Mouse (Mus musculus) kidney, embryonic 15.5 days (tissue): ENCODE data around the gene Kmt5a. TPM values are rescaled to one million over a fixed set of nuclear protein-coding genes. Genes with fewer than 3 reads are reported as not detected.
"Not testable (repeated sequence)": the region's sequence is repeated elsewhere in the genome, so short reads cannot be mapped to it uniquely, and the experiment has no call there.

Experiments
- ATAC-seq: fragments of 200-750 bp; cut with Nextera tagmentation; replicated peaks from 2 replicates; pipeline ENCODE4 v1.8.0; 2017; ENCODE audit warnings: moderate TSS enrichment; ENCODE audit not compliant: low FRiP score
- H3K27ac ChIP-seq: fragments of 300-500 bp; sonication (generic); 2 replicates; pipeline ENCODE4 v1.5.1; 2015; ENCODE audit warnings: mild to moderate bottlenecking, inconsistent platforms
- H3K27me3 ChIP-seq: fragments of 300-500 bp; sonication (generic); 2 replicates; pipeline ENCODE4 v1.6.1; 2015; ENCODE audit warnings: inconsistent platforms
- H3K36me3 ChIP-seq: fragments of 300-500 bp; sonication (generic); 2 replicates; pipeline ENCODE4 v1.6.1; 2015; ENCODE audit warnings: inconsistent platforms
- H3K4me1 ChIP-seq: fragments of 300-500 bp; sonication (generic); 2 replicates; pipeline ENCODE4 v1.6.1; 2015; ENCODE audit warnings: inconsistent platforms
- H3K4me2 ChIP-seq: fragments of 300-500 bp; sonication (generic); 2 replicates; pipeline ENCODE4 v1.6.1; 2015; ENCODE audit warnings: moderate library complexity, mild to moderate bottlenecking, inconsistent platforms
- H3K4me3 ChIP-seq: fragments of 300-500 bp; sonication (generic); replicated peaks from 2 replicates; pipeline ENCODE4 v1.5.1; 2015; ENCODE audit warnings: mild to moderate bottlenecking, inconsistent platforms
- H3K9ac ChIP-seq: fragments of 300-500 bp; sonication (generic); 2 replicates; pipeline ENCODE4 v1.6.1; 2015; ENCODE audit warnings: mild to moderate bottlenecking, inconsistent platforms
- H3K9me3 ChIP-seq: fragments of 300-500 bp; sonication (generic); replicated peaks from 2 replicates; pipeline ENCODE4 v1.6.1; 2016; ENCODE audit warnings: inconsistent platforms
- WGBS: fragments of 180-500 bp; shearing (Covaris S2); methylation state at CpG from one replicate; pipeline ENCODE4 v1.1.7; 2015; ENCODE audit warnings: mixed read lengths; 5-methylcytosine and 5-hydroxymethylcytosine counted together
- polyA plus RNA-seq: library from polyadenylated mRNA; unstranded; fragments of >200 nt; fragmentation: Nextera tagmentation; extraction: Ambion mirVana; gene quantifications from 2 replicates; pipeline ENCODE4 v1.2.1, GENCODE M21; 2015

The Kmt5a gene
- polyA plus RNA-seq, 1 experiment from 2014 or later = 45.5 TPM

DNA sequence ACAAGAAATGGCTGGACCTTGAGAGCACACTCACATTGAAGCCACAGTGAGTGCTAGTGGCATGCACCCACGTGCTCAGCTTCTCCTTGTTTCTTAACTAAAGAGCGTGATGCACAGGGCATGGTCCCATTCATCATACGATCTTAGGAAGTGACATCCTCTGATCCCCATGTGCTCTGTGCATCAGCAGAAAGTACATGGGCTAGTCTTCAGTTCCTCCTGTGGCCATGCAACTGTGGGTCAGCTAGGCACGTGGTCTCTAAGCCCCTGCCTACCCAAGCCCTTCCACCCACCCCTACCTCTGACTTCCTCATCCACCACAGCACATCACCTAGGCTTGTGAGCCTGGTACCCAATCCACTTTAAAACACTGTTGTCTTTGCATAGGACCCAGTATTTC, 52.9 kb downstream of the Kmt5a start:
- WGBS = 87% methylated on average over 4 of the region's 4 CpGs
- peaks cover 79% of the 10 kb centered on the region for H3K36me3 ChIP-seq
- H3K27ac ChIP-seq = no peak overlapping the region

GRCm38 (mm10) chr5:124493455-124493854, 53.7 kb downstream of the Kmt5a start:
- H3K9me3 ChIP-seq = no peaks in the 10 kb centered on the region
- H3K36me3 ChIP-seq = peaks cover 88% of the 10 kb centered on the region
- no peak overlapping the region for H3K27ac ChIP-seq
- H3K9ac ChIP-seq = no peak overlapping the region
- 89% methylated on average over 11 of the region's 11 CpGs for WGBS
- no peaks in the 10 kb centered on the region for H3K27me3 ChIP-seq
- no peak overlapping the region for H3K4me2 ChIP-seq
- ATAC-seq = no peak
- H3K4me3 ChIP-seq = no peak overlapping the region
- no peaks in the 10 kb centered on the region for H3K4me1 ChIP-seq

More for the DNA sequence above, 52.9 kb downstream of the Kmt5a start:
- no peaks in the 10 kb centered on the region for H3K27me3 ChIP-seq
- no peak overlapping the region for H3K9ac ChIP-seq
- H3K4me1 ChIP-seq = no peaks in the 10 kb centered on the region
- no peak for ATAC-seq
- no peak overlapping the region for H3K4me2 ChIP-seq
- H3K9me3 ChIP-seq = no peaks in the 10 kb centered on the region
- H3K4me3 ChIP-seq = no peak overlapping the region

DNA sequence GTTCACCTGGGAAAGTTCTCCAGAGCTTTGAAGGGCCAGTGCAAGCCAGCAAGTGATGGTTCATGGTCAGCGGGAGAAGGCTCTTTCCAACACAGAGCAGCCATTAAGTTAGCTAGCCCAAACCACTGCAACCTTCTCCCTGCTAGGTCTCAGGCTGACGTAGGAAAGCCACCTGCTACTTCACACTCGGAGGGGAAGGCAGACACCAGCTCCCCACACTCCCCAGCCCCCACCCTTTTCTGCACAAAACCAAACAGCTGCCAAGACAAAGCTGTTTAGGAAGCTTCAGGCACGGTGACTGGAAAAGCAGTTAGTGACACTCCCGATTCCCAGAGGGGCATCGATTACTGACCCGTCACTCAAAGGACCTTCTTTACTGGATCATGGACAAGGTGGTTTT, 55.8 kb downstream of the Kmt5a start:
- no peak for ATAC-seq
- no peak overlapping the region for H3K27ac ChIP-seq
- no peaks in the 10 kb centered on the region for H3K9me3 ChIP-seq
- H3K27me3 ChIP-seq = no peaks in the 10 kb centered on the region
- no peak overlapping the region for H3K4me2 ChIP-seq
- H3K4me3 ChIP-seq = no peak overlapping the region
- 53% methylated on average over 7 of the region's 7 CpGs for WGBS
- H3K9ac ChIP-seq = no peak overlapping the region
- peaks cover 92% of the 10 kb centered on the region for H3K36me3 ChIP-seq
- peaks cover 5% of the 10 kb centered on the region; the same call in 1 of the 2 replicates for H3K4me1 ChIP-seq

DNA sequence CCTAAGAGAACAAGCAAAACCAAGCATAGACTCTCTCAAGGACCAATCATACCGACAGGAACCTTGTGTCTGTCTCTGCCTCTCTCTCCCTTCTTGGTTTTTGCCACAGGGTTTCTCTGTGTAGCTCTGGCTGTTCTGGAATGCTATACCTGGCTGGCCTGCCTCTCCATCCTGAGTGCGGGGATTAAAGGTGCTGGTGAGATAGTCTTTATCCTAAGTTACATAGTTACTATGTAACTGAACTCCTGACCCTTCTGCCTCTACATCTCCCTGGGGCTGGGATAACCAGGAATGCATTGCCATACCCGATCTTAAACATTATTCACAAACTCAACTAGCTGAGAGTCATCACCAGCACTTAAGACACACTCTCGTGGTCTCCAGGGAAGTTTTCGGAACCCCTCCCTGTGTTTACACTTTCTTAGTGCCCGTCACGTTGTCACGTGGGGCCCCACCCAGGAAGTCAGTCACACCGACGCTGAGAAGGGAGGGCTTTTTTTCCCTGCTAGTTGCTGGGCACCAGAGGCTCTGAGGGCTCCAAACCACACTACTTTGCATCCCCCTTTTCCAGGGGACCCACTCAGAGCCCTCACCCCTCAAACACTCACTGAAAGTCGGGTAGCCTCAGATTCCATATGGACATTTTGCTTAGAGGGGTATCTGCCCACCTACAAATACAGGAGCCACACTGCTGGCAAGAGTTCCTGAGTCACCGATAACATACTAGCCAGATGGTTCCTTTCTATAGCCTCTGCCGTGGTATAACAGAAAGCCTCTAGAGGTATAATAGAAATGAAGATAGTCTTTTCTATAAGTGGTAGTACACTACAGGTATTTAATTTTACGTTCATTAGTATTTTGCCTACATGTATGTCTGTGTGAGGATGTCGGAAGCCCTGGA, 57.1 kb downstream of the Kmt5a start:
- H3K4me3 ChIP-seq = no peak overlapping the region
- no peak for ATAC-seq
- no peak overlapping the region for H3K9ac ChIP-seq
- peaks cover 92% of the 10 kb centered on the region for H3K36me3 ChIP-seq
- H3K4me1 ChIP-seq = peaks cover 5% of the 10 kb centered on the region; the same call in 1 of the 2 replicates
- WGBS = 73% methylated on average over 15 of the region's 15 CpGs
- no peak overlapping the region for H3K4me2 ChIP-seq
- no peak overlapping the region for H3K27ac ChIP-seq
- no peaks in the 10 kb centered on the region for H3K9me3 ChIP-seq
- H3K27me3 ChIP-seq = no peaks in the 10 kb centered on the region

DNA sequence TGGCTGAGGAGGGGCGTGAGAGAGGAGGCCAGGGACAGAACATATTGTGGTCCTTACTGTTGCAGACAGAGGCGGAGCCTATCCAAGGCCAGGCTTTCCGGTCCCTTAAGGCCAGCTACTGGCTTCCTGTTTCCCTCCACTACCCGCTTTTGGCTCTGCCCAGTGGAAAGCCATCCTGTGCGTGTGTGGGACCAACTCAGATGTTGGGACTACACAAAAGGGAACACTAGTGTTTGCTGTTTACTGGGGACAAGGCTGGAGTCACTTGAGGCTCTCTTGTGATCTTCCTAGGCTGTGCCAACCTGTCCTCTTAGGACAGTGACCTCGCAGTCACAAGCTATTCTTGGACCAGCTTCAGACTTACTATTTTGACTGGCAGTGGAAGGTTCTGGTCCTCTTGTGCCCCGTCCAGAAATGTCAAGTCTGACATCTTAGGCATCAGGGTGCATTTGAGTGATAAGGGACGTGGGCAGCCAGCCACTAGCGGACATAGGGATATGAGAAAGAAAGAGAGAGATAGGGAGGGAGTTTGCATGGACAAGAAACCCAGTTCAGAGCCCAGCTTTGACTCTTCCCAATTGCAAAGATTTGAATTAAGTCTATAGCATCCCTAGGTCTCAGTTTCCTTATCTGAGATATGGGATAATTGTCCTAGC, 58.6 kb downstream of the Kmt5a start:
- peak overlapping the region; percentile 67 for H3K27ac ChIP-seq
- ATAC-seq = no peak
- H3K4me3 ChIP-seq = no peak overlapping the region
- 73% methylated on average over 9 of the region's 9 CpGs for WGBS
- no peaks in the 10 kb centered on the region for H3K27me3 ChIP-seq
- H3K36me3 ChIP-seq = peaks cover 92% of the 10 kb centered on the region
- H3K9me3 ChIP-seq = no peaks in the 10 kb centered on the region
- no peak overlapping the region for H3K9ac ChIP-seq
- no peak overlapping the region for H3K4me2 ChIP-seq
- peaks cover 5% of the 10 kb centered on the region; the same call in 1 of the 2 replicates for H3K4me1 ChIP-seq

- H3K36me3 ChIP-seq = peaks cover 89% of the 10 kb centered on the region
Observed at GRCm38 (mm10) chr5:124499001-124499400, 59.3 kb downstream of the Kmt5a start.

GRCm38 (mm10) chr5:124500037-124500436, 60.3 kb downstream of the Kmt5a start:
- not testable (repeated sequence) for H3K4me2 ChIP-seq, H3K4me1 ChIP-seq, H3K27ac ChIP-seq, H3K27me3 ChIP-seq, H3K9ac ChIP-seq, H3K9me3 ChIP-seq, H3K4me3 ChIP-seq, ATAC-seq
- WGBS = 84% methylated on average over 4 of the region's 4 CpGs
- H3K36me3 ChIP-seq = peaks cover 84% of the 10 kb centered on the region

More at GRCm38 (mm10) chr5:124499001-124499400, 59.3 kb downstream of the Kmt5a start:
- H3K4me2 ChIP-seq = no peak overlapping the region
- H3K4me1 ChIP-seq = peaks cover 7% of the 10 kb centered on the region; the same call in 1 of the 2 replicates
- 64% methylated on average over 5 of the region's 5 CpGs for WGBS
- no peak overlapping the region for H3K4me3 ChIP-seq
- no peaks in the 10 kb centered on the region for H3K9me3 ChIP-seq
- ATAC-seq = no peak
- H3K27ac ChIP-seq = no peak overlapping the region
- H3K9ac ChIP-seq = no peak overlapping the region
- no peaks in the 10 kb centered on the region for H3K27me3 ChIP-seq

DNA sequence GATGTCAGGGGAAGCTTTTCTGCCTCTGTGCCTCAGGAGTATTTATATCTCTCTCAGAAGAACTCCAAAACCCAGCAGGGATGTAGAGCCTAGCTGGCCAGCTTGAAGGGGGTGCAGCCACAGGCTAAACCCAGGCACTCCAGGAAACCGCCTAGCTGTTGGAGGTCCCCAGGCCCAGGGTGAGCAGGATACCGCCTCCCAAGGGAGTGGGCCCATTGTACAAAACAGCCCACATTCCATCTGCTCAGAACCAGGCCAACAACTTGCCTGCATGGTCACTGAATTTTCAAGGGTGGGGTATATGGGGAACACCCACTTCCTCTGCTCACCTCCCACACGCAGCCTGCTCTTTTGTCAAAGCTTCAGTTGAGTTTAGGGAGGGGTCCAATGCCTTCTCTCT, 60.8 kb downstream of the Kmt5a start:
- Histone ChIP-seq H3K36me3 (peaks cover 83% of the 10 kb centered on the region), H3K27ac (no peak overlapping the region), H3K9me3 (no peaks in the 10 kb centered on the region), H3K4me3 (no peak overlapping the region), H3K27me3 (no peaks in the 10 kb centered on the region), H3K4me1 (peaks cover 7% of the 10 kb centered on the region; the same call in 1 of the 2 replicates), H3K4me2 (no peak overlapping the region), H3K9ac (no peak overlapping the region)
- ATAC-seq = no peak
- 90% methylated on average over 3 of the region's 3 CpGs for WGBS

- Histone ChIP-seq H3K4me3 (no peak overlapping the region), H3K27me3 (no peaks in the 10 kb centered on the region), H3K9me3 (no peaks in the 10 kb centered on the region), H3K36me3 (peaks cover 75% of the 10 kb centered on the region), H3K4me1 (peaks cover 8% of the 10 kb centered on the region), H3K9ac (no peak overlapping the region), H3K4me2 (no peak overlapping the region), H3K27ac (no peak overlapping the region)
- WGBS = 84% methylated on average over 10 of the region's 10 CpGs
- no peak for ATAC-seq
Observed at GRCm38 (mm10) chr5:124501541-124501940, 61.8 kb downstream of the Kmt5a start.

GRCm38 (mm10) chr5:124503742-124504141, 64.0 kb downstream of the Kmt5a start:
- peaks cover 65% of the 10 kb centered on the region for H3K36me3 ChIP-seq
- ATAC-seq = no peak
- no peak overlapping the region for H3K4me3 ChIP-seq
- no peaks in the 10 kb centered on the region for H3K27me3 ChIP-seq
- no peak overlapping the region for H3K4me2 ChIP-seq
- peaks cover 26% of the 10 kb centered on the region for H3K4me1 ChIP-seq
- 58% methylated on average over 14 of the region's 14 CpGs for WGBS
- H3K9ac ChIP-seq = no peak overlapping the region
- H3K27ac ChIP-seq = no peak overlapping the region
- no peaks in the 10 kb centered on the region for H3K9me3 ChIP-seq

DNA sequence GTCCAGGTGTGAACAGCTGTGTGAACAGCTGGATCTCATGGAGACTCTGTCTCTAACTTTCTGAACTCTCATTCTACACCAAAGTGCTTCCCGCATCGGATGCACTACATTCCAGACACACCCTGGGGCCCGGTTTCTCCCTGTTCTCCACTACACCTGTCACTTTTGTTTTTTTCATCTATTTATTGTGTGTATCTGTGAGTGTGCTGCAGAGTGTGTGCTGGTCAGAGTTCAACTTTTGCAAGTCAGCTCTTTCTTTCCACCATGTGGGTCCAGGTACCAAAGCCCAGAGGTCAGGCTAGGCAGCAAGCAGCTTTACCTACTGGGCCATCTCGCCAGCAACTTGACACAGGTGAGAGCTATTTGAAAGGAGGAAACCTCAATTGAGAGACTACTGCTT, 65.5 kb downstream of the Kmt5a start:
- Histone ChIP-seq H3K4me3 (no peak overlapping the region), H3K36me3 (peaks cover 58% of the 10 kb centered on the region), H3K27me3 (no peaks in the 10 kb centered on the region), H3K9me3 (no peaks in the 10 kb centered on the region), H3K27ac (no peak overlapping the region), H3K4me2 (no peak overlapping the region), H3K9ac (no peak overlapping the region), H3K4me1 (peaks cover 32% of the 10 kb centered on the region)
- no peak for ATAC-seq
- WGBS = 91% methylated on average over 4 of the region's 4 CpGs

DNA sequence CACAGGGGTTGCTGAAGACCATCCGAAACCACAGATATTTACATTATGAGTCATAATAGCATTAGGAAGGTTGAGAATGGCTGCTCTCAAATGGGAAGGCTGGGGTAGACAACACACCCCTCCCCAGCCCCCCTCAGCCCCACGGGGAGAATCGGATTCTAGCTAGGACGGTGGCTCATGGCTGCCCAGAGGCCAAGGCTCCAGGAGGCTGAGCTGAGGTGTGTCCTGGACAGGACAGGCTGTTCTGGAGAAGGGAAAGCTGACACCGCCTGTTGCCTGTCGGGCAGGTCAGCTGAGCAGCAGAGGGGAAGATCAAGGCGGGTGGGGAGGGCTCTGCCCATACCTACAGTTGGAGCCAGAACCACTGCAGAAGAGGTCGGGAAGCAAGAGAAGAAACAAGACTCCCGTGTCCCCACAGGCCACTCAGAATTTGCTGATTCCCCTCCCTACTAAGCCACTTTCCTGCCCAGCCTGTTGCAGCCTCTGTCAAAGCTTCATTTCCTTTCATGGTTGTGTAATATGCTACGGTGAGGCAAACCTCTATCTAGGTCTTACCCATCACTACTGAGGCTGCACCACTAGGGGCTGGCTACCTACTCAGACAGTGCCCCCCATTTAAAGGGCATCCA, 67.1 kb downstream of the Kmt5a start:
- Histone ChIP-seq H3K9ac (no peak overlapping the region), H3K4me3 (no peak overlapping the region), H3K4me1 (peaks cover 36% of the 10 kb centered on the region), H3K4me2 (no peak overlapping the region), H3K36me3 (peaks cover 51% of the 10 kb centered on the region), H3K9me3 (no peaks in the 10 kb centered on the region), H3K27ac (0 out of 2 replicates have a peak overlapping the region, but pooled peaks have one; percentile 7), H3K27me3 (no peaks in the 10 kb centered on the region)
- peak; percentile 31; the same call in 1 of the 2 replicates for ATAC-seq
- 39% methylated on average over 10 of the region's 10 CpGs for WGBS
